Mouse (Mus musculus) CH12.LX (cell line): ENCODE data around the gene Add2. TPM values are rescaled to one million over a fixed set of nuclear protein-coding genes. Genes with fewer than 3 reads are reported as not detected.

Experiments
- DNase-seq: peaks from one replicate; pipeline ENCODE4 v3.0.0-alpha.2; 2013; ENCODE audit errors: extremely low read depth
- H3K27ac ChIP-seq: 2 replicates; pipeline ENCODE4 v1.5.1; 2012; ENCODE audit warnings: low read depth, mild to moderate bottlenecking, control low read depth, moderate library complexity; ENCODE audit not compliant: insufficient read depth
- H3K27me3 ChIP-seq: replicated peaks from 2 replicates; pipeline ENCODE3; 2012; ENCODE audit warnings: inconsistent platforms
- H3K36me3 ChIP-seq, 2 experiments: replicated peaks in 1 of 2; 2 replicates each; pipeline versions ENCODE3 to v1.6.1; 2012; ENCODE audit warnings: inconsistent platforms in 1 of 2, low read length in 1 of 2, mild to moderate bottlenecking in 1 of 2, mixed read lengths in 1 of 2, moderate library complexity in 1 of 2; ENCODE audit not compliant: control insufficient read depth in 1 of 2, insufficient read depth in 1 of 2
- H3K4me1 ChIP-seq, 2 experiments: 2 replicates each; pipeline ENCODE4 v1.6.1; 2012; ENCODE audit warnings: inconsistent platforms in 1 of 2, moderate library complexity in 1 of 2; ENCODE audit not compliant: insufficient read depth in 2 of 2, control insufficient read depth in 1 of 2
- H3K4me2 ChIP-seq: 2 replicates; pipeline ENCODE4 v1.6.1; 2012; ENCODE audit warnings: low read depth, mild to moderate bottlenecking, control low read depth; ENCODE audit not compliant: poor library complexity, insufficient read depth, severe bottlenecking
- H3K4me3 ChIP-seq, 3 experiments: fragments of 150-350 bp in 1 of 3; sonication (generic) in 1 of 3; replicated peaks in 1 of 3; 2 replicates each; pipeline versions ENCODE3 to v1.5.1; 2011 to 2012; ENCODE audit warnings: low read depth in 2 of 3, low read length in 2 of 3, mild to moderate bottlenecking in 2 of 3, moderate library complexity in 2 of 3, control low read depth in 1 of 3, improper control_type of control experiment in 1 of 3, inconsistent platforms in 1 of 3, mixed read lengths in 1 of 3; ENCODE audit not compliant: poor library complexity in 1 of 3
- H3K79me2 ChIP-seq: replicated peaks from 2 replicates; pipeline ENCODE4 v1.6.1; 2012; ENCODE audit warnings: mild to moderate bottlenecking, moderate library complexity; ENCODE audit not compliant: control insufficient read depth, poor library complexity, insufficient read depth, severe bottlenecking; ENCODE audit errors: extremely low read depth
- H3K9ac ChIP-seq: 2 replicates; pipeline ENCODE4 v1.6.1; 2012; ENCODE audit warnings: low read depth, mild to moderate bottlenecking, control low read depth, moderate library complexity; ENCODE audit not compliant: insufficient read depth
- H3K9me3 ChIP-seq: replicated peaks from 2 replicates; pipeline ENCODE3; 2012; ENCODE audit warnings: low read length, inconsistent platforms, mixed read lengths
- CHD1 ChIP-seq: IDR thresholded peaks from 2 replicates; pipeline ENCODE4 v1.6.1; 2012; ENCODE audit warnings: low read depth, low read length, improper control_type of control experiment, inconsistent platforms
- CTCF ChIP-seq, 2 experiments: IDR thresholded peaks in 1 of 2; conservative IDR thresholded peaks in 1 of 2; 2 replicates each; pipeline ENCODE4 v1.5.1; 2011 to 2012; ENCODE audit warnings: low read depth in 2 of 2, low read length in 2 of 2, improper control_type of control experiment in 1 of 2, inconsistent platforms in 1 of 2, mild to moderate bottlenecking in 1 of 2, moderate library complexity in 1 of 2
- E2F4 ChIP-seq: IDR thresholded peaks from 2 replicates; pipeline ENCODE4 v1.6.1; 2011; ENCODE audit warnings: low read depth, low read length, improper control_type of control experiment; ENCODE audit not compliant: insufficient replicate concordance
- ELF1 ChIP-seq: IDR thresholded peaks from 2 replicates; pipeline ENCODE4 v1.6.1; 2014; ENCODE audit warnings: low read depth, mild to moderate bottlenecking, inconsistent platforms, low read length, improper control_type of control experiment
- EP300 ChIP-seq: IDR thresholded peaks from 2 replicates; pipeline ENCODE4 v1.6.1; 2011; ENCODE audit warnings: low read length, improper control_type of control experiment
- HCFC1 ChIP-seq: IDR thresholded peaks from 2 replicates; pipeline ENCODE4 v1.6.1; 2012; ENCODE audit warnings: low read depth, mild to moderate bottlenecking, inconsistent platforms, low read length, improper control_type of control experiment
- IRF4 ChIP-seq: IDR thresholded peaks from 2 replicates; pipeline ENCODE4 v1.6.1; 2014; ENCODE audit warnings: low read depth, mild to moderate bottlenecking, inconsistent platforms, low read length, improper control_type of control experiment
- JUN ChIP-seq: IDR thresholded peaks from 2 replicates; pipeline ENCODE4 v1.6.1; 2011; ENCODE audit warnings: low read depth, mild to moderate bottlenecking, low read length, improper control_type of control experiment, moderate library complexity; ENCODE audit not compliant: insufficient read depth
- MAZ ChIP-seq: IDR thresholded peaks from 2 replicates; pipeline ENCODE4 v1.6.1; 2012; ENCODE audit warnings: low read depth, mild to moderate bottlenecking, inconsistent platforms, low read length, improper control_type of control experiment, moderate library complexity
- MEF2A ChIP-seq: IDR thresholded peaks from 2 replicates; pipeline ENCODE4 v1.6.1; 2014; ENCODE audit warnings: low read depth, mild to moderate bottlenecking, inconsistent platforms, low read length, improper control_type of control experiment, borderline replicate concordance
- NELFE ChIP-seq: IDR thresholded peaks from 2 replicates; pipeline ENCODE4 v1.6.1; 2011; ENCODE audit warnings: low read depth, low read length, improper control_type of control experiment
- NRF1 ChIP-seq: IDR thresholded peaks from 2 replicates; pipeline ENCODE4 v1.6.1; 2014; ENCODE audit warnings: low read depth, mild to moderate bottlenecking, inconsistent platforms, low read length, improper control_type of control experiment, moderate library complexity
- PAX5 ChIP-seq: IDR thresholded peaks from 2 replicates; pipeline ENCODE4 v1.6.1; 2012; ENCODE audit warnings: low read length, inconsistent platforms, mixed read lengths
- POLR2AphosphoS2 ChIP-seq: IDR thresholded peaks from 2 replicates; pipeline ENCODE4 v1.6.1; 2011; ENCODE audit warnings: low read depth, low read length, improper control_type of control experiment
- RCOR1 ChIP-seq: conservative IDR thresholded peaks from 2 replicates; pipeline ENCODE4 v1.6.1; 2012; ENCODE audit warnings: low read depth, mild to moderate bottlenecking, inconsistent platforms, low read length, improper control_type of control experiment
- SIN3A ChIP-seq: IDR thresholded peaks from 2 replicates; pipeline ENCODE4 v1.6.1; 2012; ENCODE audit warnings: low read length, improper control_type of control experiment, inconsistent platforms
- SMC3 ChIP-seq: IDR thresholded peaks from 2 replicates; pipeline ENCODE4 v1.6.1; 2011; ENCODE audit warnings: low read depth, low read length, improper control_type of control experiment
- TBP ChIP-seq: conservative IDR thresholded peaks from 2 replicates; pipeline ENCODE4 v1.6.1; 2011; ENCODE audit warnings: low read depth, low read length, improper control_type of control experiment
- TCF12 ChIP-seq: IDR thresholded peaks from 2 replicates; pipeline ENCODE4 v1.6.1; 2014; ENCODE audit warnings: low read depth, mild to moderate bottlenecking, inconsistent platforms, low read length, improper control_type of control experiment
- UBTF ChIP-seq: IDR thresholded peaks from 2 replicates; pipeline ENCODE4 v1.6.1; 2012; ENCODE audit warnings: low read depth, mild to moderate bottlenecking, inconsistent platforms, low read length, improper control_type of control experiment, moderate library complexity
- USF1 ChIP-seq: IDR thresholded peaks from 2 replicates; pipeline ENCODE4 v1.6.1; 2014; ENCODE audit warnings: low read depth, mild to moderate bottlenecking, inconsistent platforms, low read length, improper control_type of control experiment
- ZKSCAN1 ChIP-seq: IDR thresholded peaks from 2 replicates; pipeline ENCODE4 v1.6.1; 2012; ENCODE audit warnings: low read depth, inconsistent platforms, low read length, improper control_type of control experiment, borderline replicate concordance
- ZMIZ1 ChIP-seq: IDR thresholded peaks from 2 replicates; pipeline ENCODE4 v1.6.1; 2012; ENCODE audit warnings: low read depth, mild to moderate bottlenecking, inconsistent platforms, low read length, improper control_type of control experiment
- ZNF384 ChIP-seq: IDR thresholded peaks from 2 replicates; pipeline ENCODE4 v1.6.1; 2012; ENCODE audit warnings: low read depth, low read length, improper control_type of control experiment, inconsistent platforms
- dilution Hi-C: fragments of 300-500 bp; cut with MboI; formaldehyde crosslinking; loops from 2 replicates; pipeline ENCODE4 v1.14.3; 2020; ENCODE audit warnings: low sequenced_read_pairs; ENCODE audit not compliant: extremely low pct_unique_long_range_greater_than_20kb, extremely low pct_ligation_motif_present
- in situ Hi-C: fragments of 300-500 bp; cut with MboI; formaldehyde crosslinking; loops from 3 replicates; pipeline ENCODE4 v1.14.3; 2019; ENCODE audit warnings: low sequenced_read_pairs, low pct_ligation_motif_present, low pct_unique_long_range_greater_than_20kb, mixed read lengths
- polyA plus RNA-seq: library from polyadenylated mRNA; unstranded; fragments of >175 nt; gene quantifications from 2 replicates; pipeline ENCODE4 v1.2.1, GENCODE M21; 2012; ENCODE audit warnings: low read depth; ENCODE audit not compliant: insufficient read length
- total RNA-seq, 2 experiments: library from RNA; depleted of rRNA; stranded (reverse); fragments of 300-350 nt in 1 of 2; fragments of >200 nt in 1 of 2; gene quantifications; 2 replicates each; pipeline ENCODE4 v1.2.3; 2012 to 2014

Add2 gene
- total and polyA plus RNA-seq, 3 experiments, result 0.11 TPM; not detected in 2

GRCm38 (mm10) chr6:86144986-86145385, 116.5 kb downstream of the Add2 start:
- no peak for DNase-seq
- H3K79me2 ChIP-seq, result no peaks in the 10 kb centered on the region
- H3K27me3 ChIP-seq, result peaks cover 64% of the 10 kb centered on the region
- H3K4me2 ChIP-seq, result no peak overlapping the region
- H3K36me3 ChIP-seq, result no peaks in the 10 kb centered on the region
- TF ChIP-seq CHD1, result no peak
- no peak for TF ChIP-seq RCOR1
- no peak for TF ChIP-seq ZMIZ1
- no peak for TF ChIP-seq IRF4
- no peak for TF ChIP-seq JUN
- no peak for TF ChIP-seq NRF1
- no peak for TF ChIP-seq PAX5
- TF ChIP-seq NELFE, result no peak
- no peak for TF ChIP-seq SMC3
- no peak for TF ChIP-seq TCF12
- no peak for TF ChIP-seq CTCF (conservative IDR thresholded peaks at IDR 0.05 in 1 of 2, IDR thresholded peaks at IDR 0.05 in 1 of 2; ENCODE audit: low read depth in 2 of 2, low read length in 2 of 2)
- dilution Hi-C loops (no loop called here), in situ Hi-C loops (no loop called here)
- H3K9ac ChIP-seq, result no peak overlapping the region
- no peak overlapping the region for H3K27ac ChIP-seq
- no peak overlapping the region for H3K4me3 ChIP-seq
- no peaks in the 10 kb centered on the region for H3K4me1 ChIP-seq
- peaks cover 8% of the 10 kb centered on the region for H3K9me3 ChIP-seq

- Histone ChIP-seq H3K36me3 (no peaks in the 10 kb centered on the region), H3K9me3 (peaks cover 13% of the 10 kb centered on the region), H3K4me1 (no peaks in the 10 kb centered on the region), H3K27ac (no peak overlapping the region)
- in situ Hi-C loops, result no loop called here
- dilution Hi-C loops, result no loop called here
- TF ChIP-seq ZNF384 (no peak), JUN (no peak), CTCF (conservative IDR thresholded peaks at IDR 0.05 in 1 of 2, IDR thresholded peaks at IDR 0.05 in 1 of 2; ENCODE audit: low read depth in 2 of 2, low read length in 2 of 2) (no peak), EP300 (no peak), HCFC1 (no peak), MEF2A (no peak), E2F4 (no peak), MAZ (no peak), POLR2AphosphoS2 (no peak), SMC3 (no peak), ZKSCAN1 (no peak), UBTF (no peak), ELF1 (no peak), NELFE (no peak), USF1 (no peak), TBP (no peak), SIN3A (no peak), TCF12 (no peak)
- TF ChIP-seq, all 38 proteins: peak for 0
- H3K27me3 ChIP-seq, result peaks cover 76% of the 10 kb centered on the region
- no peak overlapping the region for H3K9ac ChIP-seq
- DNase-seq, result no peak
- H3K4me3 ChIP-seq, result no peak overlapping the region
- no peak overlapping the region for H3K4me2 ChIP-seq
- no peaks in the 10 kb centered on the region for H3K79me2 ChIP-seq
Measured at GRCm38 (mm10) chr6:86148518-86148917, 120.0 kb downstream of the Add2 start.
